Mouse (Mus musculus): ENCODE measurements around the gene Mctp2.

Mctp2 gene

GRCm38 (mm10) chr7:72169320-72169719 lies 137.1 kb downstream of the Mctp2 start:
- DNase-seq (ENCODE audit: low read depth, low spot score), result no peak

- DNase-seq (ENCODE audit: low read depth, low spot score), result no peak
Measured at GRCm38 (mm10) chr7:72165726-72166701, 140.4 kb downstream of the Mctp2 start.

GRCm38 (mm10) chr7:72162256-72162655 lies 144.2 kb downstream of the Mctp2 start:
- DNase-seq (ENCODE audit: low read depth, low spot score), result no peak

GRCm38 (mm10) chr7:72159513-72160063 lies 146.8 kb downstream of the Mctp2 start:
- no peak for DNase-seq (ENCODE audit: low read depth, low spot score)

- DNase-seq (ENCODE audit: low read depth, low spot score), result no peak
Measured at GRCm38 (mm10) chr7:72150799-72151708, 155.4 kb downstream of the Mctp2 start.

GRCm38 (mm10) chr7:72149073-72149472 lies 157.3 kb downstream of the Mctp2 start:
- peak; percentile 30 for DNase-seq (ENCODE audit: low read depth, low spot score)

GRCm38 (mm10) chr7:72146849-72147248 lies 159.6 kb downstream of the Mctp2 start:
- no peak for DNase-seq (ENCODE audit: low read depth, low spot score)

GRCm38 (mm10) chr7:72145726-72146520 lies 160.5 kb downstream of the Mctp2 start:
- DNase-seq (ENCODE audit: low read depth, low spot score), result no peak

GRCm38 (mm10) chr7:72138701-72139100 lies 167.7 kb downstream of the Mctp2 start:
- DNase-seq (ENCODE audit: low read depth, low spot score), result no peak

- DNase-seq (ENCODE audit: low read depth, low spot score), result no peak
Measured at GRCm38 (mm10) chr7:72120986-72121385, 185.4 kb downstream of the Mctp2 start.

GRCm38 (mm10) chr7:72119713-72120112 lies 186.7 kb downstream of the Mctp2 start:
- DNase-seq (ENCODE audit: low read depth, low spot score), result no peak

- no peak for DNase-seq (ENCODE audit: low read depth, low spot score)
Measured at GRCm38 (mm10) chr7:72117376-72118077, 188.9 kb downstream of the Mctp2 start.

- no peak for DNase-seq (ENCODE audit: low read depth, low spot score)
Measured at GRCm38 (mm10) chr7:72115073-72115472, 191.3 kb downstream of the Mctp2 start.

- DNase-seq (ENCODE audit: low read depth, low spot score), result no peak
Measured at GRCm38 (mm10) chr7:72110578-72110977, 195.8 kb downstream of the Mctp2 start.

- no peak for DNase-seq (ENCODE audit: low read depth, low spot score)
Measured at GRCm38 (mm10) chr7:72108639-72109399, 197.6 kb downstream of the Mctp2 start.

- DNase-seq (ENCODE audit: low read depth, low spot score), result peak; percentile 19
Measured at GRCm38 (mm10) chr7:72104170-72104569, 202.2 kb downstream of the Mctp2 start.

GRCm38 (mm10) chr7:72103654-72104053 lies 202.8 kb downstream of the Mctp2 start:
- no peak for DNase-seq (ENCODE audit: low read depth, low spot score)

GRCm38 (mm10) chr7:72100683-72101082 lies 205.7 kb downstream of the Mctp2 start:
- DNase-seq (ENCODE audit: low read depth, low spot score), result no peak

GRCm38 (mm10) chr7:72098603-72099002 lies 207.8 kb downstream of the Mctp2 start:
- DNase-seq (ENCODE audit: low read depth, low spot score), result no peak

- no peak for DNase-seq (ENCODE audit: low read depth, low spot score)
Measured at GRCm38 (mm10) chr7:72096973-72097372, 209.4 kb downstream of the Mctp2 start.

Measured in A20 (cell line).